Mouse (Mus musculus) hindbrain, embryonic 10.5 days (tissue): ENCODE measurements at regions not wholly inside any gene's neighbourhood (a gene's known extent, or its start where the extent isn't known, plus 50 kb on each side); places are given as distances from the start of the nearest gene placed in this dataset.
A peak's percentile ranks its signal among the peaks of the same experiment; 100 is the strongest.
"Not testable (repeated sequence)": the region's sequence is repeated elsewhere in the genome, so short reads cannot be mapped to it uniquely, and the experiment has no call there.

Experiments
- DNase-seq: peaks from one replicate; pipeline ENCODE4 v3.0.0-alpha.2; 2017; ENCODE audit warnings: low spot score
- H3K27ac ChIP-seq: fragments of 300-500 bp; sonication (generic); 2 replicates; pipeline ENCODE4 v1.5.1; 2016; ENCODE audit warnings: mild to moderate bottlenecking, moderate library complexity
- H3K27me3 ChIP-seq: fragments of 300-500 bp; sonication (generic); 2 replicates; pipeline ENCODE4 v1.6.1; 2016; ENCODE audit warnings: mild to moderate bottlenecking; ENCODE audit not compliant: poor library complexity, insufficient read depth, severe bottlenecking
- H3K36me3 ChIP-seq: fragments of 300-500 bp; sonication (generic); 2 replicates; pipeline ENCODE4 v1.6.1; 2016; ENCODE audit warnings: mild to moderate bottlenecking, moderate library complexity
- H3K4me1 ChIP-seq: fragments of 300-500 bp; sonication (generic); replicated peaks from 2 replicates; pipeline ENCODE4 v1.6.1; 2016; ENCODE audit warnings: mild to moderate bottlenecking
- H3K4me3 ChIP-seq: fragments of 300-500 bp; sonication (generic); 2 replicates; pipeline ENCODE4 v1.5.1; 2016; ENCODE audit warnings: mild to moderate bottlenecking, moderate library complexity
- H3K9me3 ChIP-seq: fragments of 300-500 bp; sonication (generic); 2 replicates; pipeline ENCODE4 v1.6.1; 2016; ENCODE audit warnings: mild to moderate bottlenecking, moderate library complexity
- WGBS: fragments of 180-500 bp; shearing (Covaris S2); methylation state at CpG from one replicate; pipeline ENCODE4 v1.1.7; 2016; 5-methylcytosine and 5-hydroxymethylcytosine counted together

- no peaks in the 10 kb centered on the region for H3K4me1 ChIP-seq
- no peak overlapping the region for H3K27ac ChIP-seq
- H3K36me3 ChIP-seq: no peaks in the 10 kb centered on the region
- no peak for DNase-seq
- WGBS: 94% methylated on average over 7 of the region's 7 CpGs
- H3K27me3 ChIP-seq: no peaks in the 10 kb centered on the region
- H3K4me3 ChIP-seq: no peak overlapping the region
- no peaks in the 10 kb centered on the region for H3K9me3 ChIP-seq
These were observed 447.5 kb downstream of the Kcnt2 start for GRCm38 (mm10) chr1:140693482-140693881.

GRCm38 (mm10) chr1:140730189-140730588 lies 484.2 kb downstream of the Kcnt2 start:
- Histone ChIP-seq H3K9me3 (no peaks in the 10 kb centered on the region), H3K36me3 (no peaks in the 10 kb centered on the region), H3K4me3 (no peak overlapping the region), H3K27me3 (no peaks in the 10 kb centered on the region), H3K4me1 (no peaks in the 10 kb centered on the region), H3K27ac (no peak overlapping the region)
- WGBS: 92% methylated on average over 1 of the region's 1 CpGs
- DNase-seq: no peak

GRCm38 (mm10) chr1:140739001-140739728 lies 493.2 kb downstream of the Kcnt2 start:
- Histone ChIP-seq H3K4me1 (no peaks in the 10 kb centered on the region), H3K9me3 (no peaks in the 10 kb centered on the region), H3K27me3 (no peaks in the 10 kb centered on the region), H3K4me3 (no peak overlapping the region), H3K36me3 (no peaks in the 10 kb centered on the region), H3K27ac (no peak overlapping the region)
- WGBS: 65% methylated on average over 3 of the region's 3 CpGs
- no peak for DNase-seq

- no peak for DNase-seq
- no peaks in the 10 kb centered on the region for H3K36me3 ChIP-seq
- H3K4me3 ChIP-seq: no peak overlapping the region
- no peaks in the 10 kb centered on the region for H3K9me3 ChIP-seq
- WGBS: 78% methylated on average over 1 of the region's 1 CpGs
- H3K27ac ChIP-seq: no peak overlapping the region
- H3K27me3 ChIP-seq: no peaks in the 10 kb centered on the region
- H3K4me1 ChIP-seq: no peaks in the 10 kb centered on the region
These were observed 494.1 kb downstream of the Kcnt2 start for GRCm38 (mm10) chr1:140740081-140740480.

- Histone ChIP-seq H3K9me3 (no peaks in the 10 kb centered on the region), H3K4me3 (no peak overlapping the region), H3K27me3 (no peaks in the 10 kb centered on the region), H3K4me1 (peaks cover 5% of the 10 kb centered on the region; the same call in 1 of the 2 replicates), H3K27ac (no peak overlapping the region), H3K36me3 (no peaks in the 10 kb centered on the region)
- WGBS: 3% methylated on average over 3 of the region's 3 CpGs
- peak; percentile 27 for DNase-seq
These were observed 502.1 kb downstream of the Kcnt2 start for GRCm38 (mm10) chr1:140748011-140748410.

- 89% methylated on average over 1 of the region's 1 CpGs for WGBS
- Histone ChIP-seq H3K27me3 (no peaks in the 10 kb centered on the region), H3K27ac (no peak overlapping the region), H3K4me3 (no peak overlapping the region), H3K36me3 (no peaks in the 10 kb centered on the region), H3K9me3 (no peaks in the 10 kb centered on the region), H3K4me1 (no peaks in the 10 kb centered on the region)
- DNase-seq: no peak
These were observed 519.9 kb downstream of the Kcnt2 start for GRCm38 (mm10) chr1:140765906-140766305.

GRCm38 (mm10) chr1:140773769-140774168 lies 527.8 kb downstream of the Kcnt2 start:
- not testable (repeated sequence) for H3K36me3 ChIP-seq, H3K9me3 ChIP-seq, H3K27ac ChIP-seq, H3K4me3 ChIP-seq, H3K27me3 ChIP-seq, H3K4me1 ChIP-seq, DNase-seq
- 82% methylated on average over 4 of the region's 4 CpGs for WGBS

GRCm38 (mm10) chr1:140810170-140810569 lies 564.2 kb downstream of the Kcnt2 start:
- DNase-seq: no peak
- Histone ChIP-seq H3K4me1 (no peaks in the 10 kb centered on the region), H3K27me3 (no peaks in the 10 kb centered on the region), H3K27ac (no peak overlapping the region), H3K36me3 (no peaks in the 10 kb centered on the region), H3K4me3 (no peak overlapping the region), H3K9me3 (no peaks in the 10 kb centered on the region)
- 74% methylated on average over 5 of the region's 5 CpGs for WGBS

- Histone ChIP-seq H3K9me3 (no peaks in the 10 kb centered on the region), H3K27ac (no peak overlapping the region), H3K27me3 (no peaks in the 10 kb centered on the region), H3K36me3 (no peaks in the 10 kb centered on the region), H3K4me3 (no peak overlapping the region), H3K4me1 (no peaks in the 10 kb centered on the region)
- no peak for DNase-seq
- 86% methylated on average over 4 of the region's 4 CpGs for WGBS
These were observed 592.8 kb downstream of the Kcnt2 start for GRCm38 (mm10) chr1:140838766-140839165.

GRCm38 (mm10) chr1:140840579-140840978 lies 594.6 kb downstream of the Kcnt2 start:
- no peaks in the 10 kb centered on the region for H3K36me3 ChIP-seq
- 91% methylated on average over 2 of the region's 2 CpGs for WGBS
- H3K4me3 ChIP-seq: no peak overlapping the region
- H3K4me1 ChIP-seq: no peaks in the 10 kb centered on the region
- no peak for DNase-seq
- no peaks in the 10 kb centered on the region for H3K9me3 ChIP-seq
- no peak overlapping the region for H3K27ac ChIP-seq
- no peaks in the 10 kb centered on the region for H3K27me3 ChIP-seq

- 64% methylated on average over 3 of the region's 3 CpGs for WGBS
- DNase-seq, H3K36me3 ChIP-seq, H3K9me3 ChIP-seq, H3K27ac ChIP-seq, H3K27me3 ChIP-seq, H3K4me3 ChIP-seq, H3K4me1 ChIP-seq: not testable (repeated sequence)
These were observed 602.1 kb downstream of the Kcnt2 start for GRCm38 (mm10) chr1:140848053-140848452.

- Histone ChIP-seq H3K27ac (no peak overlapping the region), H3K4me3 (no peak overlapping the region), H3K4me1 (no peaks in the 10 kb centered on the region), H3K9me3 (no peaks in the 10 kb centered on the region), H3K27me3 (no peaks in the 10 kb centered on the region), H3K36me3 (no peaks in the 10 kb centered on the region)
- DNase-seq: no peak
These were observed 605.6 kb downstream of the Kcnt2 start for GRCm38 (mm10) chr1:140851568-140851967.
